Comparison of ENCODE assay signal across 9 mouse cellular contexts in the genomic region with DNA sequence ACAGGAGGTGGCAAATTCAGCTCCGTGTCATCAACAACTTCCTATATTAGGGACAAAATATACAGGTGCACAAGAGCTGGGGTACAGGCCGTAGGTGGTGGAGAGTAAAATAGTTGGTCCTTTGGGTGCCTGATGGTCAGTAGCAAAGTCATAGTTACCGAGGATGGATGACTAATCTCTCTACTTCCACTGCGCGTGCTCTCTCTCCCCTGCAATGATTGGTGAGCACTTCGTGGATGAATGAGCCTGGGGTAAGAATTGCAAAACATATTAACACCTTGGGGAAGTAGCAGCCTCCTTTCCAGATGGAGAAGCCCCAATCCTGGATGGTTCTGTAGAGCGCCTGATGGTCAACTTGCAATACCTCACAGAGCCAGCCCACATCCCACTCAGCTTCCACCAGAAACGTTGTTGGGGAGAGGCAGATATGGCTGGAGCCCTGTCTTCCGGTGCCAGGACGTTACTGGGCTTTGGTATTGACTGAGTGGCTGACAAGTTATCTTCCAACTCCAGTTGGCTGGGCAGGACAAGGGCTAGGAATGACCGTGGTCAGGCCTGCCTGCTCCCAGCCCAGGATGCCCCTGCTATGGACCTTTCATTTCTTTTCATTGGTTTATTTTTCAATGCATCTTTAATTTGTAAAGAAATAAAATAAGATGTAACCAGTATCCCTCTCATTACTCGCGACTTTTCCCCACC. TPM values are rescaled to one million over a fixed set of nuclear protein-coding genes. Genes with fewer than 3 reads are reported as not detected.
DNase-seq lines count a peak whose midpoint lies in the region; ATAC-seq and TF ChIP-seq lines count a peak whose summit lies in the region.
"Had no signal": no experiment of that assay in that cellular context is flagged by ENCODE, and none has a peak within 500 bp of the region (broad histone marks: within the 10 kb centered on the region; RNA-seq: fewer than 3 reads in every experiment).

No protein-coding gene starts in this region.

- H3K36me3 ChIP-seq in lung, embryonic 14.5 days (ENCODE audit: insufficient read depth) = peaks cover 66% of the 10 kb centered on the region
- H3K36me3 ChIP-seq in heart, embryonic 16.5 days (ENCODE audit: control insufficient read depth, insufficient read depth) = peaks cover 39% of the 10 kb centered on the region
- peaks cover 49% of the 10 kb centered on the region for H3K36me3 ChIP-seq in liver, postnatal 0 days (replicated peaks; ENCODE audit: insufficient read depth, low read length)

- H3K9me3 ChIP-seq in lung, embryonic 14.5 days (ENCODE audit: low read depth, low read length) = no peaks in the 10 kb centered on the region
- no peaks in the 10 kb centered on the region for H3K9me3 ChIP-seq in heart, embryonic 16.5 days (replicated peaks; ENCODE audit: control insufficient read depth, low read length)
- no peaks in the 10 kb centered on the region for H3K9me3 ChIP-seq in liver, postnatal 0 days (ENCODE audit: low read length)

- TF ChIP-seq EP300 in liver, postnatal 0 days (IDR thresholded peaks at IDR 0.05; ENCODE audit: low read depth) = no peak

- ATAC-seq in lung, embryonic 14.5 days (ENCODE audit: insufficient read depth) = peak; percentile 23
- ATAC-seq in heart, embryonic 16.5 days (replicated peaks; ENCODE audit: extremely low read depth, insufficient read depth, low FRiP score) = peak; percentile 3; the same call in 1 of the 2 replicates
- ATAC-seq in liver, postnatal 0 days = peak; percentile 8; the same call in 1 of the 2 replicates

- TF ChIP-seq CTCF in lung, embryonic 14.5 days (IDR thresholded peaks at IDR 0.05; ENCODE audit: low read depth) = no peak
- no peak for TF ChIP-seq CTCF in brain, embryonic 14.5 days (IDR thresholded peaks at IDR 0.05; ENCODE audit: borderline replicate concordance, extremely low read depth, insufficient read depth, insufficient read length)
- no peak for TF ChIP-seq CTCF in liver, postnatal 0 days (IDR thresholded peaks at IDR 0.05; ENCODE audit: low read depth)

- no peak for DNase-seq in lung, embryonic 14.5 days
- DNase-seq in lung, postnatal 14 days = no peak
- DNase-seq in brain, embryonic 14.5 days (ENCODE audit: low read depth) = peak; percentile 2
- DNase-seq in liver, postnatal 0 days = no peak
- no peak for DNase-seq in embryo, embryonic 10 days (ENCODE audit: low spot score)
- DNase-seq in adrenal gland, adult 8-10 months = no peak
- no peak for DNase-seq in embryo, embryonic 9.5 days (ENCODE audit: extremely low spot score)

- peak overlapping the region; percentile 83 for H3K4me3 ChIP-seq in lung, embryonic 14.5 days (ENCODE audit: low read depth, low read length)
- H3K4me3 ChIP-seq in heart, embryonic 16.5 days (ENCODE audit: low read length) = peak overlapping the region; percentile 91
- H3K4me3 ChIP-seq in liver, postnatal 0 days (ENCODE audit: low read depth, low read length) = peak overlapping the region; percentile 93

- H3K27me3 ChIP-seq in lung, embryonic 14.5 days (ENCODE audit: insufficient read depth, low read length) = no peaks in the 10 kb centered on the region
- no peaks in the 10 kb centered on the region for H3K27me3 ChIP-seq in heart, embryonic 16.5 days (ENCODE audit: control insufficient read depth, insufficient read depth, low read length)
- H3K27me3 ChIP-seq in liver, postnatal 0 days (ENCODE audit: insufficient read depth, low read length) = no peaks in the 10 kb centered on the region

- peak overlapping the region; percentile 97 for H3K27ac ChIP-seq in lung, embryonic 14.5 days (ENCODE audit: low read depth)
- H3K27ac ChIP-seq in heart, embryonic 16.5 days (ENCODE audit: low read length) = peak overlapping the region; percentile 98
- peak overlapping the region; percentile 96 for H3K27ac ChIP-seq in liver, postnatal 0 days (ENCODE audit: low read depth)

- no peak for TF ChIP-seq POLR2A in brain, embryonic 14.5 days (IDR thresholded peaks at IDR 0.05; ENCODE audit: borderline replicate concordance, extremely low read depth, insufficient read depth, insufficient read length, poor library complexity, severe bottlenecking)

- peaks cover 10% of the 10 kb centered on the region; the same call in 1 of the 2 replicates for H3K4me1 ChIP-seq in lung, embryonic 14.5 days (ENCODE audit: insufficient read depth)
- peaks cover 33% of the 10 kb centered on the region for H3K4me1 ChIP-seq in heart, embryonic 16.5 days (ENCODE audit: control insufficient read depth, insufficient read depth, low read length)
- peaks cover 29% of the 10 kb centered on the region for H3K4me1 ChIP-seq in liver, postnatal 0 days (ENCODE audit: insufficient read depth)

- H3K4me2 ChIP-seq in lung, embryonic 14.5 days = peak overlapping the region; percentile 76
- peak overlapping the region; percentile 90 for H3K4me2 ChIP-seq in heart, embryonic 16.5 days (ENCODE audit: low read depth, low read length)
- H3K4me2 ChIP-seq in liver, postnatal 0 days (ENCODE audit: low read depth, low read length) = peak overlapping the region; percentile 93

- H3K9ac ChIP-seq in lung, embryonic 14.5 days = peak overlapping the region; percentile 90
- peak overlapping the region; percentile 96 for H3K9ac ChIP-seq in heart, embryonic 16.5 days (ENCODE audit: low read length)
- peak overlapping the region; percentile 93 for H3K9ac ChIP-seq in liver, postnatal 0 days (replicated peaks)

- 43% methylated on average over 13 of the region's 13 CpGs for WGBS in lung, embryonic 14.5 days
- 41% methylated on average over 13 of the region's 13 CpGs for WGBS in heart, embryonic 16.5 days
- WGBS in liver, postnatal 0 days (ENCODE audit: insufficient replicate concordance) = 39% methylated on average over 13 of the region's 13 CpGs

RNA-seq across cellular contexts. Expression of a gene that starts 0.4 kb away (rescaled TPM):
- polyA plus RNA-seq in lung, embryonic 14.5 days (2014; fragmentation: Nextera tagmentation; extraction: Ambion mirVana) = 29.2 and 30.2 TPM in 2 replicates
- 21.1 and 24.7 TPM in 2 replicates for polyA plus RNA-seq in brain, embryonic 14.5 days (2012; rRNA removed)
- 20.5 and 20.6 TPM in 2 replicates for polyA plus RNA-seq in heart, embryonic 16.5 days (2015; fragmentation: Nextera tagmentation; extraction: Ambion mirVana)
- 4.4 and 5.1 TPM in 2 replicates for polyA plus RNA-seq in liver, postnatal 0 days (2015; fragmentation: Nextera tagmentation; extraction: Ambion mirVana)
- total RNA-seq in adrenal gland, adult 8-10 months (2022) = 10 to 100 TPM; 18.7 to 22.5 (median 21.3) TPM

RNA-seq across cellular contexts. Expression of a gene that starts 8.5 kb away (rescaled TPM):
- 224 and 227 TPM in 2 replicates for polyA plus RNA-seq in lung, embryonic 14.5 days (2014; fragmentation: Nextera tagmentation; extraction: Ambion mirVana)
- polyA plus RNA-seq in brain, embryonic 14.5 days (2012; rRNA removed) = 95.3 and 112 TPM in 2 replicates
- polyA plus RNA-seq in heart, embryonic 16.5 days (2015; fragmentation: Nextera tagmentation; extraction: Ambion mirVana) = 175 and 177 TPM in 2 replicates
- 88.5 and 91.7 TPM in 2 replicates for polyA plus RNA-seq in liver, postnatal 0 days (2015; fragmentation: Nextera tagmentation; extraction: Ambion mirVana)
- total RNA-seq in adrenal gland, adult 8-10 months (2022) = 10 to 100 TPM; 59.4 to 79.8 (median 72.9) TPM

RNA-seq across cellular contexts. Expression of a gene that starts 13.0 kb away (rescaled TPM):
- polyA plus RNA-seq in lung, embryonic 14.5 days (2014; fragmentation: Nextera tagmentation; extraction: Ambion mirVana) = 29.9 and 37.3 TPM in 2 replicates
- polyA plus RNA-seq in brain, embryonic 14.5 days (2012; rRNA removed) = 245 and 250 TPM in 2 replicates
- polyA plus RNA-seq in heart, embryonic 16.5 days (2015; fragmentation: Nextera tagmentation; extraction: Ambion mirVana) = 22.3 and 24.1 TPM in 2 replicates
- polyA plus RNA-seq in liver, postnatal 0 days (2015; fragmentation: Nextera tagmentation; extraction: Ambion mirVana) = 5.3 and 6.4 TPM in 2 replicates
- total RNA-seq in adrenal gland, adult 8-10 months (2022) = 100 to 1,000 TPM; 111 to 197 (median 146) TPM

RNA-seq across cellular contexts. Expression of a gene that starts 20.2 kb away (rescaled TPM):
- 96.0 and 100 TPM in 2 replicates for polyA plus RNA-seq in lung, embryonic 14.5 days (2014; fragmentation: Nextera tagmentation; extraction: Ambion mirVana)
- 159 and 187 TPM in 2 replicates for polyA plus RNA-seq in brain, embryonic 14.5 days (2012; rRNA removed)
- 73.2 and 76.2 TPM in 2 replicates for polyA plus RNA-seq in heart, embryonic 16.5 days (2015; fragmentation: Nextera tagmentation; extraction: Ambion mirVana)
- 30.8 and 31.3 TPM in 2 replicates for polyA plus RNA-seq in liver, postnatal 0 days (2015; fragmentation: Nextera tagmentation; extraction: Ambion mirVana)
- total RNA-seq in adrenal gland, adult 8-10 months (2022) = 100 to 1,000 TPM; 124 to 167 (median 150) TPM

RNA-seq across cellular contexts. Expression of a gene that starts 26.2 kb away (rescaled TPM):
- 0.75 and 2.8 TPM in 2 replicates for polyA plus RNA-seq in lung, embryonic 14.5 days (2014; fragmentation: Nextera tagmentation; extraction: Ambion mirVana)
- polyA plus RNA-seq in brain, embryonic 14.5 days (2012; rRNA removed) = 0.23 and 0.27 TPM in 2 replicates
- 172 and 183 TPM in 2 replicates for polyA plus RNA-seq in heart, embryonic 16.5 days (2015; fragmentation: Nextera tagmentation; extraction: Ambion mirVana)
- 0.05 and 0.38 TPM in 2 replicates for polyA plus RNA-seq in liver, postnatal 0 days (2015; fragmentation: Nextera tagmentation; extraction: Ambion mirVana)
- total RNA-seq in adrenal gland, adult 8-10 months (2022) = under 1 TPM; 0.22 to 0.43 (median 0.41) TPM
- total RNA-seq: neutrophil, adult 5-6 weeks had no signal
